Mouse (Mus musculus) liver, embryonic 14.5 days (tissue): ENCODE data around the gene Lmbr1.

Experiments used
- CTCF ChIP-seq: IDR thresholded peaks from 2 replicates; pipeline ENCODE4 v1.5.1; 2016; ENCODE audit warnings: antibody characterized with exemption, low read depth, control low read depth
- EP300 ChIP-seq: IDR thresholded peaks from 2 replicates; pipeline ENCODE4 v1.6.1; 2016; ENCODE audit warnings: antibody characterized with exemption, low read depth

DNA sequence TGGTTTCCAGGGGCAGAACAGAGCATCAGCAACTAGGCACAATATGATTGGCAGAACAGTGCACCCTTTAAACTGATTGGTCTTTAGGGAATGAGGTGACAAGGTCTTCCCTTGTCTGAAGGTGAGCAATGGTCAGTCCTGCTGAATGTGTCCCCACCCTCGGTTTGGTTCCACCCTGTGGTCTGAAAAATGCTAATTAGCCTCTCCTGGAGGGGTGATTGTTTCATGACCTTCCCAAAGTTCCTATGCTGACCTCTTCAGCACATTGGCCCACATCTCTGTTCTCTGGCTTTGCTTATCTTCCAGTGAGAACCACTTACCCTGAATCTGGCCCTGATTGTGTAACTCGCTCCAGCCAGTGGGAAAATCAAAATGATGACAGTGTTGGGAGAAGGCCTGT lies 1.9 kb upstream of the Lmbr1 start:
- no peak for TF ChIP-seq CTCF
- TF ChIP-seq EP300, result no peak
